Mouse (Mus musculus) heart, embryonic 16.5 days (tissue): ENCODE data around the gene Tmem94. TPM values are rescaled to one million over a fixed set of nuclear protein-coding genes. Genes with fewer than 3 reads are reported as not detected.

Experiments
- ATAC-seq: fragments of 200-750 bp; cut with Nextera tagmentation; replicated peaks from 2 replicates; pipeline ENCODE4 v1.8.0; 2017; ENCODE audit warnings: moderate number of reproducible peaks; ENCODE audit not compliant: insufficient read depth, low FRiP score; ENCODE audit errors: extremely low read depth
- H3K27ac ChIP-seq: fragments of 300-500 bp; sonication (generic); 2 replicates; pipeline ENCODE4 v1.5.1; 2014; ENCODE audit warnings: mild to moderate bottlenecking, low read length, control low read depth, moderate library complexity
- H3K27me3 ChIP-seq: fragments of 300-500 bp; sonication (generic); 2 replicates; pipeline ENCODE4 v1.6.1; 2014; ENCODE audit warnings: low read length, mixed read lengths; ENCODE audit not compliant: control insufficient read depth, insufficient read depth
- H3K36me3 ChIP-seq: fragments of 300-500 bp; sonication (generic); 2 replicates; pipeline ENCODE4 v1.6.1; 2014; ENCODE audit not compliant: control insufficient read depth, insufficient read depth
- H3K4me1 ChIP-seq: fragments of 300-500 bp; sonication (generic); 2 replicates; pipeline ENCODE4 v1.6.1; 2014; ENCODE audit warnings: low read length, mixed read lengths; ENCODE audit not compliant: control insufficient read depth, insufficient read depth
- H3K4me2 ChIP-seq: fragments of 300-500 bp; sonication (generic); 2 replicates; pipeline ENCODE4 v1.6.1; 2014; ENCODE audit warnings: low read depth, mild to moderate bottlenecking, control low read depth, low read length
- H3K4me3 ChIP-seq: fragments of 300-500 bp; sonication (generic); 2 replicates; pipeline ENCODE4 v1.5.1; 2014; ENCODE audit warnings: mild to moderate bottlenecking, control low read depth, low read length
- H3K9ac ChIP-seq: fragments of 300-500 bp; sonication (generic); 2 replicates; pipeline ENCODE4 v1.6.1; 2014; ENCODE audit warnings: low read length, control low read depth
- H3K9me3 ChIP-seq: fragments of 300-500 bp; sonication (generic); replicated peaks from 2 replicates; pipeline ENCODE4 v1.6.1; 2016; ENCODE audit warnings: low read length; ENCODE audit not compliant: control insufficient read depth
- WGBS: fragments of 180-500 bp; shearing (Covaris S2); extraction: QIAGEN DNeasy Blood & Tissue Kit; methylation state at CpG from one replicate; pipeline ENCODE4 v1.1.7; 2014; 5-methylcytosine and 5-hydroxymethylcytosine counted together
- polyA plus RNA-seq: library from polyadenylated mRNA; unstranded; fragments of >200 nt; fragmentation: Nextera tagmentation; extraction: Ambion mirVana; gene quantifications from 2 replicates; pipeline ENCODE4 v1.2.1, GENCODE M21; 2015

Tmem94 gene
- polyA plus RNA-seq, 1 experiment from 2014 or later, result 36.8 TPM

- H3K36me3 ChIP-seq, result no peaks in the 10 kb centered on the region
- peak overlapping the region; percentile 45; the same call in 1 of the 2 replicates for H3K9ac ChIP-seq
- no peak for ATAC-seq
- H3K4me2 ChIP-seq, result peak overlapping the region; percentile 11; the same call in 1 of the 2 replicates
- no peak overlapping the region for H3K4me3 ChIP-seq
- H3K27ac ChIP-seq, result no peak overlapping the region
- no peaks in the 10 kb centered on the region for H3K27me3 ChIP-seq
- WGBS, result 31% methylated on average over 25 of the region's 25 CpGs
- H3K4me1 ChIP-seq, result peaks cover 51% of the 10 kb centered on the region
- no peaks in the 10 kb centered on the region for H3K9me3 ChIP-seq
These were observed 65.5 kb downstream of the Tmem94 start for GRCm38 (mm10) chr11:115830550-115831325.

- H3K27ac ChIP-seq, result no peak overlapping the region
- ATAC-seq, result no peak
- H3K4me2 ChIP-seq, result no peak overlapping the region
- no peaks in the 10 kb centered on the region for H3K9me3 ChIP-seq
- no peaks in the 10 kb centered on the region for H3K27me3 ChIP-seq
- WGBS, result 38% methylated on average over 3 of the region's 3 CpGs
- no peak overlapping the region for H3K9ac ChIP-seq
- H3K36me3 ChIP-seq, result no peaks in the 10 kb centered on the region
- H3K4me3 ChIP-seq, result no peak overlapping the region
- peaks cover 51% of the 10 kb centered on the region for H3K4me1 ChIP-seq
These were observed 66.3 kb downstream of the Tmem94 start for GRCm38 (mm10) chr11:115831518-115831917.

- no peak for ATAC-seq
- H3K27me3 ChIP-seq, result no peaks in the 10 kb centered on the region
- H3K27ac ChIP-seq, result no peak overlapping the region; the same call in 1 of the 2 replicates
- WGBS, result 63% methylated on average over 6 of the region's 6 CpGs
- H3K4me3 ChIP-seq, result no peak overlapping the region
- no peak overlapping the region for H3K9ac ChIP-seq
- H3K4me1 ChIP-seq, result peaks cover 55% of the 10 kb centered on the region
- H3K4me2 ChIP-seq, result no peak overlapping the region
- H3K36me3 ChIP-seq, result no peaks in the 10 kb centered on the region
- no peaks in the 10 kb centered on the region for H3K9me3 ChIP-seq
These were observed 66.8 kb downstream of the Tmem94 start for GRCm38 (mm10) chr11:115832064-115832463.

GRCm38 (mm10) chr11:115832523-115832922, 67.3 kb downstream of the Tmem94 start:
- no peaks in the 10 kb centered on the region for H3K9me3 ChIP-seq
- peak overlapping the region; percentile 49; the same call in 1 of the 2 replicates for H3K4me2 ChIP-seq
- no peaks in the 10 kb centered on the region for H3K36me3 ChIP-seq
- H3K4me1 ChIP-seq, result peaks cover 56% of the 10 kb centered on the region
- no peak overlapping the region for H3K4me3 ChIP-seq
- peak overlapping the region; percentile 76 for H3K27ac ChIP-seq
- 11% methylated on average over 8 of the region's 8 CpGs for WGBS
- no peak for ATAC-seq
- peak overlapping the region; percentile 55; the same call in 1 of the 2 replicates for H3K9ac ChIP-seq
- no peaks in the 10 kb centered on the region for H3K27me3 ChIP-seq

- ATAC-seq, result peak; percentile 45
- Histone ChIP-seq H3K9ac (peak overlapping the region; percentile 55), H3K36me3 (no peaks in the 10 kb centered on the region)
These were observed 67.8 kb downstream of the Tmem94 start for GRCm38 (mm10) chr11:115833021-115833513.

GRCm38 (mm10) chr11:115834033-115834432, 68.8 kb downstream of the Tmem94 start:
- Histone ChIP-seq H3K4me3 (no peak overlapping the region), H3K36me3 (no peaks in the 10 kb centered on the region), H3K9ac (0 out of 2 replicates have a peak overlapping the region, but pooled peaks have one; percentile 12), H3K27ac (peak overlapping the region; percentile 76), H3K9me3 (no peaks in the 10 kb centered on the region), H3K27me3 (no peaks in the 10 kb centered on the region), H3K4me1 (peaks cover 61% of the 10 kb centered on the region), H3K4me2 (no peak overlapping the region)
- 69% methylated on average over 6 of the region's 6 CpGs for WGBS
- no peak for ATAC-seq

More at GRCm38 (mm10) chr11:115833021-115833513, 67.8 kb downstream of the Tmem94 start:
- Histone ChIP-seq H3K4me2 (peak overlapping the region; percentile 49), H3K9me3 (no peaks in the 10 kb centered on the region), H3K27me3 (no peaks in the 10 kb centered on the region), H3K27ac (peak overlapping the region; percentile 76), H3K4me1 (peaks cover 59% of the 10 kb centered on the region), H3K4me3 (no peak overlapping the region)
- WGBS, result 10% methylated on average over 8 of the region's 8 CpGs

- Histone ChIP-seq H3K9me3 (no peaks in the 10 kb centered on the region), H3K4me2 (no peak overlapping the region), H3K4me1 (peaks cover 61% of the 10 kb centered on the region), H3K4me3 (no peak overlapping the region), H3K9ac (0 out of 2 replicates have a peak overlapping the region, but pooled peaks have one; percentile 2), H3K27me3 (no peaks in the 10 kb centered on the region), H3K27ac (peak overlapping the region; percentile 34), H3K36me3 (no peaks in the 10 kb centered on the region)
- 38% methylated on average over 11 of the region's 11 CpGs for WGBS
- no peak for ATAC-seq
These were observed 71.6 kb downstream of the Tmem94 start for GRCm38 (mm10) chr11:115836656-115837395.

- Histone ChIP-seq H3K27me3 (no peaks in the 10 kb centered on the region), H3K9me3 (no peaks in the 10 kb centered on the region), H3K9ac (no peak overlapping the region), H3K36me3 (no peaks in the 10 kb centered on the region), H3K4me1 (peaks cover 61% of the 10 kb centered on the region), H3K27ac (peak overlapping the region; percentile 15; the same call in 1 of the 2 replicates), H3K4me2 (no peak overlapping the region), H3K4me3 (no peak overlapping the region)
- WGBS, result 86% methylated on average over 22 of the region's 22 CpGs
- no peak for ATAC-seq
These were observed 72.5 kb downstream of the Tmem94 start for GRCm38 (mm10) chr11:115837606-115838345.
